Mouse (Mus musculus): Measurements from ENCODE around the gene Bcl2l14.
A peak's percentile ranks its signal among the peaks of the same experiment; 100 is the strongest.

Gene Bcl2l14

DNA sequence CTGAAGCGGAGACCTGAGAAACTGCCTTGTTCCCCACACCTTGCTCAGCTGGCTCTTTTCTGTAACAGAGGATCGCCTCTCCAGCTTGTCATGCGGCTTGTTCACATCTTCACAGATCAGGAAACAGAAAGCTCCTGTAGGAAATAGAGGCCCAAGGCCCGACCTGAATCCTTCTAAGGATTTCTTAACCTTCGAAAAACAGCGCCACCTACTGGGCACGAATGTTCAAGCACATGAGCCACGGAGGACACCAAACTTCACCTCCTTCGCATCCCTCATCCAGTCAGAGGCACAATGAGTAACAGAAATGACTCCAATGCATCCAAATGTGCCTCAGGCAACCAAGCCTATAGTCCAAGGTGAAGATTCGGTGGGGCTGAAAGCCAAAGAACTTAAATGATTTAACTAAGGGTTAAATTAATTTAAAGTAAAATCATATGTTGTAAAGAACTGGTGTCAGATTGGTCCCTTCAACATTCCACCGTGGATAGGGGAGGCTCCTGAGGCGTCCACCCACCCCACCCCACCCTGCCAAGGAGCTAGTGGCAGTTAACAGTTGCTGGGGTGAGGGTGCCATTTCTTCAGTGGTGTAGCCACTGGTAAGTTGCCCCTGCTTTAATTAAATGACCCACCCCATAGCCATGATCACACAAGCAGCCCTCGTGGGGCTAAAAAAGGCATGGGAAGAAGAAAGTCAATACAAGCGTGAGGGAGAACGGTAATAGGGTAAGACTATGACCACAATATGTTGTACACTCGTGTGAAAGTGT is 7.0 kb downstream of the Bcl2l14 start:
- peak; percentile 64 for DNase-seq (ENCODE audit: low spot score)

DNA sequence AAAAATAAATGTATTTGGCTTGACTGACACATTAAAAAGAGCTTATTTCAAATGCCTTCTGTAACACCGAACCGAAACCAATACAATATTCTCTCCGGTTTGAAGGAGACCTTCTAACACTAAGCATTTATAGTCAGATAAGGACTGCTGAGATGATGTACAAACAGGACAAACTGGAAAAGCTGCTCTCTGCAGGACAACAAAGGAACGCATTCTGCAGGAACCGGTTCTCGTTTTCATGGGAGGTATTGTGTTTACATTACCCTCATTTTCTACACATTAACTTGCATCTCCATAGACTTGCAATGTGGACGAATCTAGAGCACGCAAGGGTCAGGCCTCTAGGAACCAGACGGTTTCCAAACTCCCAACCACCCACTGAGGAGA is 7.6 kb downstream of the Bcl2l14 start:
- DNase-seq (ENCODE audit: low spot score): no peak

- DNase-seq (ENCODE audit: low spot score): no peak
Observed at GRCm38 (mm10) chr6:134407226-134407625, 11.1 kb downstream of the Bcl2l14 start.

GRCm38 (mm10) chr6:134413706-134414531 is 17.8 kb downstream of the Bcl2l14 start:
- DNase-seq (ENCODE audit: low spot score): no peak

GRCm38 (mm10) chr6:134414532-134414883 is 18.4 kb downstream of the Bcl2l14 start:
- no peak for DNase-seq (ENCODE audit: low spot score)

DNA sequence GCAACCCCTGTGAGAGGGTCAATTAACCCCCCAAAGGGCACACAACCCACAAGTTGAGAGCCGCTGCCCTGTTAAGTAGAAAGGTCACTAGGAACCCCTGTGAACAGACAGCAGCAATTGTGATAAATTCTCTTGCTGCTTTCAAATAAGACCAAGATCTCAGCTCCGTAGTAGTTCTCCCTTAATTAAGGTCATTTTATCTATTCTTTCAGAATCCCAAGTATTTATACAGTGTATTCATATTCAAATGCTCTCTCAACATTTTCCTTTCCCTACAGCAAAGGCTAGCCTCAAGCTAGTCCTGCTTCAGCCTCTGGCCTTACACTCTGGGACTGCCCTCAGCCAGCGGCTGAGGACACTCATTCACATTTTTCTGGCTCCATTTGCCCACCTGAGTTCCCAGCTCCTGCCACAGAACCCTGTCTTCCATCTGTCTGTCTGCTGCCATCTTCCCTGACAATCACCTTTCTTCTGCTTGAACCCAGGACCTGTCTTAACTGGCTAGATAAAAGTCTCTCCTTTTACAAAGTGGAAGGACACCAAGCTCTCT is 20.5 kb downstream of the Bcl2l14 start:
- no peak for DNase-seq (ENCODE audit: low spot score)

DNA sequence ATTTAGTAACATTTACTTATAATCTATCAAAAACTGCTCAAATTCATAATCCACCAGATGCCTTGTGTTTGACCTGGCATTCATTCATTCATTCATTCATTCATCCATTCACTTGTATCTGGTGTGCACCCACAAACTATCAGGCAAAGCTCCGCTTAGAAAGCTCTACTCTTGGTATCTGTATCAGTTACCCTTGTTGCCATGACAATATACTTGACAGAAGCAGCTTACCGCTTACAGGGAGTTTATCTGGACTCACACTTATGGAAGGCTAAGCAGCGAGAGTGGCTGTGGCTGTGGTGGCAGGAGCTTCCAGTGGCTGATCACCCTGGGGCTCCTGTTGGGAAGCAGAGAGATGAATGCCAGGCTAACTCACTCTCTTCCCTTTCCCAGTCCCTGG is 21.8 kb downstream of the Bcl2l14 start:
- no peak for DNase-seq (ENCODE audit: low spot score)

GRCm38 (mm10) chr6:134420375-134420774 is 24.3 kb downstream of the Bcl2l14 start:
- DNase-seq (ENCODE audit: low spot score): no peak

- DNase-seq (ENCODE audit: low spot score): no peak
Observed at GRCm38 (mm10) chr6:134421921-134422320, 25.8 kb downstream of the Bcl2l14 start.

- peak; percentile 72 for DNase-seq (ENCODE audit: low spot score)
Observed at GRCm38 (mm10) chr6:134425216-134425717, 29.1 kb downstream of the Bcl2l14 start.

DNA sequence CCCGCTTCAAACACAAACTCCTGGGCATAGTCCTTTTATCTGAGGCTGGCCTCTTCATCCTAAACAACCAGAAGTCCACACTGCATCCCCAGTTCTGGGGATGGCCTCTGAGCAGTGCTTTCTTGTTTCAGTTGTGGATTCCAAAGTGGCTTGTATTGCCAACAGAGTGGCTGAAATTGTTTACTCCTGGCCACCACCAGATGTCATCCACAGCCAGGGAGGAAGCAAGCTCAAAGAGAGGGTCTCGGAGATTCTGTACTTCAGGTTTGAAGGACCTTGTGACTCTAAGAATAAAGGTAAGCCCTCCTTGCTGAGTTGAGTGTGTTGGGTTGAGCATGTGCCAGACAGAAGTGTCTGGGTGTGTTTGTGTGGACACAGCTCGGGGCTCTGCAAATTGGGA is 31.0 kb downstream of the Bcl2l14 start:
- no peak for DNase-seq (ENCODE audit: low spot score)

GRCm38 (mm10) chr6:134428455-134428854 is 32.3 kb downstream of the Bcl2l14 start:
- DNase-seq (ENCODE audit: low spot score): no peak

- DNase-seq (ENCODE audit: low spot score): no peak
Observed at GRCm38 (mm10) chr6:134430161-134430799, 34.2 kb downstream of the Bcl2l14 start.

DNA sequence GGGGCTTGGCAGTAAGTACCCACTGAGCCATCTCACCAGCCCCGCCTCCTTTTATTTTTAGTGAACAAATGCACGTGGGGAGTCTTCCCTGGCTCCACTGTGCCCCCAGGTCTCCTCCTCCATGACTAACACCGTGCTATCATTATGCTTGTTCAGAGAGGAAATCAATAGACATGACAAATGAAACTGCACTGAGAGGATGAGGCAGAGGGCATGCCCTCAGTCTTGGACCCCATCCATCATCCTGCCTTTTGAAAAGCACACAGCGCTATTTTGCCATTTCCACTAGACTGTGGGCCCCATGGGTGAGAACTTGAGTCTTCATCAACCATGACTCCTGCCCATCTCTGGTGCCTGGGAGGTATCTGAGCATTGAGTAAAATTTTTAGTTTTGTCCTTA is 35.5 kb downstream of the Bcl2l14 start:
- DNase-seq (ENCODE audit: low spot score): no peak

DNA sequence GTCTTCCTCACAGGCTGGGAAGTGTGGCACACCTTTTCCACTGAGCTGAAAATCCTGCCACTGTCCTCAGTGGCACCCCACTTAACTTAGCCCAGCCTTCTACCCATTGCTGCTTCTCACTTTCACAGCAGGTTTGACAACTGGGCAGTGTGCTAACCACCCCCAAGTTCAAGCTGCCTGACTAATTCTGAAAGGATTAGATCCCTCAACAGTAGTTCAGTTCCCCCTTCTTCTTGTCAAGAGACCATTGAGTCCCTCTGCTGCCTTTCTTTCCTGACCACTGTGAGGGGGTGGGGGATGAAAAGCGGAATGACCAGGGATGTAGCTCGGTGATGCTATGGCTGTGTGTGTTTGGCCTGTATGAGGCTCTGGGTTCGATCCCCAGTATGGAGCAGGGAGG is 37.2 kb downstream of the Bcl2l14 start:
- no peak for DNase-seq (ENCODE audit: low spot score)

DNA sequence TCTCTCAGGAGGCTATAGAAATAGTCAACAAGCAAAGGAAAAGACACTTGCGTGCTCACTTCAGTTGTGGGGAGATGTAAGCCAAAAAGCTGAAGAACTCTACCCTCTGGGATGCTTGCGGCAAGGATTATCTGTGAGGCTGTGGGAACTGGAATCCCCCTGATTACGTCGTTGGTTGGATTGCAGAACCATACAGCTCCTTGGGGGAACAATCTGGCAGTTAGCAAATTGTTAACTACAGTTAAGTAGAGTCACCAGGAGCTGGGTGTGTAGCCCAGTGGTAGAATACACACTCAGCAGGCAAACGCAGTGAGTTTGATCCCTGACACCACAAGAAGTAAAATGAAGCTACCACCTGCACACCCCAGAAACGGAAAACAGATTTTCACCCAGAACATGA is 37.9 kb downstream of the Bcl2l14 start:
- DNase-seq (ENCODE audit: low spot score): no peak

DNA sequence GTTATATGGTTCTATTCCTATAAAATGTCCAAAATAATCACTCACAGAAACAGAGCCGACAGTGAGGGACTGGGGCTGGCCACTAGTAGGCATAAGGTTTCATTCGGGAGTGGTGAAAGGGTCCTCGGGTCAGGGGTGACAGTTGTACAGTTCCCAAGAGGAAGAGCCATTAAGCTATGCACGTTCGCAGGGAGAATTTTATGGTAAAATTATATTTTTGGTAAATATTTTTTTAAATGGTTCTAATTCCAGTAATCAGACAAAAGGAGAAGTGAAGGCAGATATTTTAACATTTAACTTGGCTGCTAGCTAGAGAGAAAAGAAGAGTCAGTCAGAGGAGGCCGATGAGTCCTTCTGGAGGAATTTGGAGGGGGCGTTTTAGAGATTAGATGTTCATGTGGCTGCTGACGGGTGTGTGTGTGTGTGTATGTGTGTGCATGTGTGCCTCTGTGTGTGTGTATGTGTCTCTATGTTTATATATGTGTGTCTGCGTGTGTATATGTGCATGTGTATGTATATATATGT is 38.8 kb downstream of the Bcl2l14 start:
- DNase-seq (ENCODE audit: low spot score): no peak

GRCm38 (mm10) chr6:134436955-134437354 is 40.8 kb downstream of the Bcl2l14 start:
- DNase-seq (ENCODE audit: low spot score): no peak

- DNase-seq (ENCODE audit: low spot score): peak; percentile 39
Observed at GRCm38 (mm10) chr6:134439401-134440021, 43.4 kb downstream of the Bcl2l14 start.

GRCm38 (mm10) chr6:134440023-134440422 is 43.9 kb downstream of the Bcl2l14 start:
- DNase-seq (ENCODE audit: low spot score): no peak

GRCm38 (mm10) chr6:134441716-134442115 is 45.6 kb downstream of the Bcl2l14 start:
- no peak for DNase-seq (ENCODE audit: low spot score)

DNA sequence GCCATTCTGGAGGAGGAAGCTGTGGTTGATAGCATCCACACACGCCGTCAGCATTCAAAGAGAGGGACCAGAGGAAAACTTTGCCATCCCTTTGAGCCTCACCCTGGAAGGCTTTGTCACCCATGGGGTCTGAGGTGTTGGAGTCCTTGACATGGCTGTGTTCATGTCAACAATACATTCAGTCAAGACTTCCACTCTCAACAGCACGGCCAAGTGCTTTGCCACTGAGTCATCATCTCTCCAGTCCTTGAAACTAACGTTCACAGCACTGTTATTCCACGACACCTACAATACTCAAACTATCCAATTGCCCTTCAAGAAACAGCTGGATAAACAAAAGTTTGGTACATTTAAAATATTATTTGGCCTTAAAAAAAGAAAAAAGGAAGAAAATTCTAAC is 46.1 kb downstream of the Bcl2l14 start:
- no peak for DNase-seq (ENCODE audit: low spot score)
